Mouse (Mus musculus) megakaryocyte, embryonic 14.5 days (primary cell): ENCODE results near the gene Kcnd2.

Source experiments
- FLI1 ChIP-seq: IDR thresholded peaks from 2 replicates; pipeline ENCODE4 v1.6.1; 2012; ENCODE audit warnings: low read length, inconsistent platforms, mixed read lengths
- GATA1 ChIP-seq: IDR thresholded peaks from 3 replicates; pipeline ENCODE4 v1.6.1; 2012; ENCODE audit warnings: mixed read lengths, low read length, inconsistent platforms, borderline replicate concordance

GRCm38 (mm10) chr6:21747536-21747935 is 532.2 kb downstream of the Kcnd2 start:
- TF ChIP-seq GATA1 (no peak), FLI1 (no peak)
